Mouse (Mus musculus) thymus, postnatal 4 days (tissue): Measurements from ENCODE around the gene Olfr555.
"Not testable (repeated sequence)": the region's sequence is repeated elsewhere in the genome, so short reads cannot be mapped to it uniquely, and the experiment has no call there.

Experiments
- DNase-seq: peaks from one replicate; pipeline ENCODE4 v3.0.0; 2021

The Olfr555 gene

DNA sequence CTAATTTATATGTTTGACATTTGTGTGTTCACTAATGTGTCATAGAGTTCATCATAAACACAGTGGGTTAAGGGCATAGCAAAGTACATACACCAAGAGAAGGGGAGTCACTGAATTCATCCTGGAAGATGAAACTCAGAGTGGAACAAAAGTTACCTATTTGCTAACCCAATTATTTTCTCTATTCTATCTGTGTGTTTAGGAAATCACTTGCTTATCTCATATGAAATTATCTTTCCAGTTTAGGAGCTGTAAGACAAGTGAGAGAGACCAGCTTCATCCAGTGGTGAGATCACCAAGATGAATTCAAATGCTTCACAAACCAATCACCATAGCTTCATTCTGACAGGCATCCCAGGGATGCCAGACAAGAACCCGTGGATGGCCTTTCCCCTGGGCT, at the start of gene Olfr555:
Olfr555 (plus strand) TSS at position 301 of the 400 bp plus-strand sequence.
- DNase-seq, result no peak

- DNase-seq, result no peak
These were observed 40.5 kb upstream of the Olfr555 start, which contains the start of gene Olfr553 for GRCm38 (mm10) chr7:102618118-102618517. Olfr553 (minus strand) TSS chr7:102618218.

DNA sequence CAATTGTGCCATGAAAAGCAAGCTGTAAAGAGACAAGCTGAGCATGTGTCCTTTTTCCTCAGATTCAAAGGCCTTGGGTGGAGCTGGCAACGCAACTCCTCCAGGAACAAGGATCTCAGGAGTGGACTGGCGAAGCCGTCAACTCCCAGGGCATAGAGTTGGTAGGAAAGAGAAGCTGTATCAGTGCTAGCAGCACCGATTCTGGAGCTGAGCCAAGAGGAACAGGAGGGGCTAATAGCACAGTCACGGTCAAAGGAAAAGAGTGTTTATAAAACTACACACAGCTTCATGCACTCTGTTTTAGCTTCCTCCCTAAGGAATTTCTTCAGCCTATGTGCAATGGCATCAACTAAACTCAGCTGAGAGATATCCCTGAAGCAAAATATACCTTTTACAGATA, 39.0 kb upstream of the Olfr555 start:
- no peak for DNase-seq

- DNase-seq, result not testable (repeated sequence)
These were observed 38.3 kb upstream of the Olfr555 start for GRCm38 (mm10) chr7:102620368-102620767.

DNA sequence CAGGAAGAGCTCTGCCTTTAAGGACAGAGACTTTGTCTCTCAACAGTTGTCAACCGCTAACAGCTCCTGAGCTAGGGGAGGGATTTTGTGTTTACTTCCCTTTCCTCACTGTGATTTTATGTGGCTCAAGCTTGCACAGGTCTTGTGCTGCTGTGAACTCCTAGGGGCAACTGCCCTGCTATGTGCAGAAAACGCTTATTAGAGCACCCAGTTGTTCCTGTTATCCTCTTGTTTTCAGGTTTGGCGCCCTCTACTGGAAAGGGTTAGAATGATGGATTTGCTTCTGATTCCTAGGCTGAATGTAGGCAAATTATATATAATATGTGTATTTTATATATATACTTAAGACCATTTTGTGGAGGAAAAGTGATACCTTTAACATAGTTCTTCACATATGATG, 22.0 kb upstream of the Olfr555 start:
- peak; percentile 61 for DNase-seq

- DNase-seq, result no peak
These were observed 20.5 kb upstream of the Olfr555 start, which contains the start of gene Olfr554 for GRCm38 (mm10) chr7:102638132-102638531. Olfr554 (plus strand) TSS chr7:102638432.

DNA sequence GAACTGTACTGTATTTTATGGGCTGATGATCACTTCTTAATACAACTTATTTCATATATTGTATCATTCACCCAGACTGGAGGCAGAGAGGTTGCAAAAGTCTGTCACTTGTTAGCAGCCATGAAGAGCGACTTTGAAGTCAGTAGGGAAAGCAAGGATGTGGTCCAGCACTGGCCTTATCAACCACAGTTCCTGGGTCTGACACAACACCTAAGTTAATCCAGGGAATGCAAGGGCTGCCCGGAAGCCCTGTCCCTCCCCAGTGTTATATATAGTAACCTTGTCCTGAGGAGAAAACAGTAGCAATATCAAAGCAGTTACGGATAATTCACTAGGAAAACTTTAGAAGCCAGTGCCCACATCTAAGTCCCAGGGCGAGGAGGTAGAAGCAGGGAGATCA, 13.7 kb upstream of the Olfr555 start:
- DNase-seq, result not testable (repeated sequence)

- DNase-seq, result no peak
These were observed 6.0 kb downstream of the Olfr555 start, which contains the start of gene Olfr556 for GRCm38 (mm10) chr7:102664599-102664998. Olfr556 (plus strand) TSS chr7:102664899.

DNA sequence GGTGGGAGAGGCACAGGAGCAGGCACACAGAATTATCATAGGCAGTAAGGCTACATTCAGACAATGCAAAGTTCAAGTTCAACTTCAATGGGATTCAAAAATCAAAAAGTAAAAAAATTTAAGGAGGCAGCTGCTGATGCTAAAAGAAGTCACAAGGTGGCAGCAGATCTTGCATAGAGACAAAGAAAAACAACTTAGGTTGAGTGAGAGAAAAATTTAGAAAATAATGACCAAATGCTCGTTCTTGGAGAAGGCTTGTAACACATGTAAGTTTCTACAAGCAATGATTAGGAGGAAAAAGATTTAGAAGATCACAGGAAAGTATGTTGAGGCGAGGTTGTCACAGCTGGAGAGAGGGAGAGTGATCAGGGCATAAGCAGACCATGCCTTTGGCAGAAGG, 6.8 kb downstream of the Olfr555 start:
- peak; percentile 11 for DNase-seq

DNA sequence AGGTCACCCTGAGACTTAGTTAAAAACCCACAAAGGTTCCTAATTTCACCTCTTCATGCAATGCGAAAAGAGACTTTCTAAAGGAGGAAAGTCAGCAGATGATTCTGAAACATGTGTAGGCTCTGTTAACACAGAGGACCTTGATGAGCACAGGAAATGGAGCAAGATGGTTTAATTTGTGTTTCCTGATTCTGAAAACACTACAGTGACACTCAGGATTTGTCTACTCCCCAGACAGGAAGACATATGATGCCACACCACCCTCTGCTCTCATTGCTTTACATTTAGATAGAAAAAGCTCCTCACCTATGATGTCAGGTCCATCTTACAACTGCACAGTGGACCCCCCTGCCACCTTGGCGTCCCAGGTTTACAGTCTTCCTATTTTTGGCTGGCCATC, 17.6 kb downstream of the Olfr555 start:
- no peak for DNase-seq

DNA sequence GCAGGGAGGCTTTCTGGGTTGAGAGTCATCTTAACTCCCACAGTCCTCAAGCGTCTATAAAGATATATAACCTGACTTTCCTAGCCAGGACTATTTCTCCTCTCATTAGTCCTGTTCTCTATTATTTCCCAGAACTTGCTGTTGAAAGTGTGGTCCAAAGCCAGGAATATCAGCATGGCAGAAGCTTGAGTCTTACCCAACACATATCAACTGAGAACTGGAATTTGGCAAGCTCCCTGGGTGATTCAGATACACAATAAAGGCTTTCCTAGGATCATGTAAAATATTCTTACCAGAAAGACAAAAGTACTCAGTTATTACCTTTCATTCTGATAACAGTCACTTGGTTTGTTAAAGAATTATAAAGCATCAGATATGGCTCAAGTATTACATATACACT, 23.3 kb downstream of the Olfr555 start:
- no peak for DNase-seq

DNA sequence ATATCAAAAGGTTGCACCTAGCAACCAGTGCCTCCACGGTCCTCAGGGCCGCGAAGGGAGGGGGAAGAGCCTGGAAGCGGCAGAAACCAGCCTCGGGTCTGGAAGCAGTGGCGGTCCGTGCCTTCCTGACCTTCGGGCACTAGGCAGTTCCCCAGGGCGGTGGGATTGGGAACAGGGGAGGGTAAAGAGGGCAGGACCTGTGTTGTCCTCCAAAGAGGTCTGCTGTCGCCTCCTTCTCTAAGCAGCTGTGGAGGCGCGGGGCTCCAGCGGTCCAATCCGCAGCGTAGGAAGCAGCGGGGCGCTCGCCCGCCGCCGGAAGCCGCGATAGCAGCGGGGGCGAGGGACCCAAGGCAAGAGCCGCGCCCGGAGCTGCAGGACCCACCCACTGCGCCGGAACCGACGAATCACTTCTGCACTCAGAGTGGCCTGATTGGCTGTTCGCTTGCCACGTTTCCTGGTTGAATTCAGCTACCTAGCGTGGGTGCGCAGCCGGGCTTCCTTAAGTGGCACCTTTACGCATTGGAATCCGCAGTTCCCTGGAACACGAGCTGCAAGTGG, 28.4 kb downstream of the Olfr555 start, which contains the start of gene Trim68:
Trim68 (minus strand) TSS at position 384 of the 558 bp plus-strand sequence.
- DNase-seq, result peak; percentile 95

DNA sequence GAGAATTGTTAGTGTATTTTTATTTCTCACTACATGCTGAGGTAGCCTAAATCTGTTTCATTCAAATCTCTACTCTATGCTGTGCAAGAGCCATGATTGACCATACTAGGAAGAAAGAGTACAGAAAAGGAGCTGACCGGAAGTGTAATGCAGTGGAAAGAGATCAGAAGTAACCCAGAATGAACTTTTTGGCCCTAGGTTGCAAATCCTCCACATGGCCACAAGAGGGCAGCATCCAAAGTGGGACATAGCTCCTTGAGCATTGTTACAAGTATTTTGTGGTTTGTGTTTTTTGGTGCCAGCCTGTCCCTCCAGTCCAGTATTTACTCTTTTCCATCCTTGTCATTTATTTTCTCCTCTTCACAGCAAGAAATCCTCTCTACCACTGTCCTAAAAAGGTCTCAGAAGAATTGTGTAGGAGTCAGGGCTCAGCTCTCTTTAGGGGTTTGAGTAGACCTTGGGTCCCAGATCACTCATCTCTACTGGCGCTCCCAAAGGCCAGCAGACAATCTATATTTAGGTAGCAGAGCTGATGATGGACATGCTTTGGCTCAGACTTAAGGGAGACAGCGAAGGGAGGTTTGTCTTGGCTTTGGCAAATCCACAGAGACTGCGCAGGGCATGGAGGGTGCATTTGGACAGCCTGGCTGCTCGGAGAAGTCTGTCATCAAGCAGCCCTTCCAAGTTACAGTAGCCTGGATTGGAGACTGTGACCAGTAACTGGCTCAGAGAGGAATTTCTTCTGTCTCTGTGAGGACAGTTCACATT, 36.9 kb downstream of the Olfr555 start, which contains the start of gene Olfr557:
Olfr557 (plus strand) TSS at position 553 of the 768 bp plus-strand sequence.
- DNase-seq, result peak; percentile 62

- no peak for DNase-seq
These were observed 39.8 kb downstream of the Olfr555 start for GRCm38 (mm10) chr7:102698461-102698860.

- no peak for DNase-seq
These were observed 43.3 kb downstream of the Olfr555 start, which contains the start of gene Olfr558 for GRCm38 (mm10) chr7:102701915-102702314. Olfr558 (plus strand) TSS chr7:102702215.
